Mouse (Mus musculus) olfactory bulb, adult 2 months (tissue): ENCODE measurements around the gene Kdm3a. TPM values are rescaled to one million over a fixed set of nuclear protein-coding genes. Genes with fewer than 3 reads are reported as not detected.

Experiments
- H3K27ac ChIP-seq: fragments of 200-500 bp; 2 replicates; pipeline ENCODE4 v1.5.1; 2012; ENCODE audit warnings: low read depth, low read length; ENCODE audit not compliant: insufficient read depth
- H3K4me1 ChIP-seq: fragments of 200-500 bp; 2 replicates; pipeline ENCODE4 v1.6.1; 2012; ENCODE audit warnings: low read length; ENCODE audit not compliant: control insufficient read depth, insufficient read depth
- H3K4me3 ChIP-seq: fragments of 200-500 bp; 2 replicates; pipeline ENCODE4 v1.5.1; 2012; ENCODE audit warnings: mild to moderate bottlenecking, low read depth, low read length, moderate library complexity; ENCODE audit not compliant: insufficient read depth
- CTCF ChIP-seq: fragments of 200-500 bp; IDR thresholded peaks from 2 replicates; pipeline ENCODE4 v1.5.1; 2012; ENCODE audit warnings: low read depth, mild to moderate bottlenecking, low read length, moderate library complexity; ENCODE audit not compliant: insufficient read depth
- POLR2A ChIP-seq: fragments of 200-500 bp; IDR thresholded peaks from 2 replicates; pipeline ENCODE4 v1.6.1; 2012; ENCODE audit warnings: mild to moderate bottlenecking, low read depth, low read length, moderate library complexity; ENCODE audit not compliant: insufficient read depth
- WGBS: fragments of 180-500 bp; shearing (Covaris S2); methylation state at CpG from one replicate; pipeline ENCODE4 v1.1.7; 2018; 5-methylcytosine and 5-hydroxymethylcytosine counted together
- polyA plus RNA-seq: library from polyadenylated mRNA; stranded (reverse); fragments of >200 nt; gene quantifications from 2 replicates; pipeline ENCODE4 v1.2.4, GENCODE M21; 2012; ENCODE audit warnings: low replicate concordance; ENCODE audit not compliant: missing spikeins, insufficient read depth, insufficient read length

Kdm3a gene
- polyA plus RNA-seq, 1 experiment: not detected

DNA sequence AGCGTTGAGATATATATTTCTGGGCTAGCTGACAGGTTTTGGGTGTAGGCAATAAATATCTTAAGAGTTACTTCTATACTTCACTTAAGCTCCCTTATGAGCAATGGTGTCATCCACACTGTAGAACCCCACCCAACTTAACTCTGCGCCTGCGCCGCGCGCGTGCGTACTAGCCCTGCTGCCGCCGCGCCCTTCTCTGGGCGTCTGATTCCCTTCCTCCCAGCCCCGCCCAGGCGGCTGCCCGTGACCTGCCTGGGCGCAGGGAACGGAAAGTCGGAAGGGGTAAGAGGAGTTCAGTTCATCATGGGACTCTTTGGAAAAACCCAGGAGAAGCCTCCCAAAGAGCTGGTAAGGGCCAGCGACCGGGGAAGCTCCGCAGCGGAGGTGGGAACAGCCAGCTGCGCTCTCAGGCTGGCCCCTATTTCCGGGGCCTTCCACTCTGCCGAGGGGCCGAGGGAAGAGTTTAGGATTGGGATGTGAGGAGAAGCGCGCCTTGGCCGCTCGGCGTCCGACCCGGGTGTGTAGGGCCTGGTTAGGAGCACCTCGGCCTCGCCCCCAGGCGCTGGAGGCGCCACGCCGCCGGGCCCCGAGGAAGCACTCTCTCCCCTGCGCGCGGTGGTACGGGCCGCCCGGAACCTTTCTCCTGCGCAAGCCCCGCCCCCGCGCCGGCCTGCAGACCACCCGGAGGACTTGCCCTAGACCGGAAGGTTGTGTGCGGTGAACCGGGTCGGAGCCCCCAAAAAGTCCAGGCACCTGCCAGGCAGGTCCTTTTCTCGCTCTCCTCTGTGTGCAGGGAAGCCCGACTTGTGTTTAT, 88.9 kb downstream of the Kdm3a start, which contains the start of gene Chmp3:
Gene Chmp3, plus strand, starts transcription at position 112 of the 814 bp plus-strand sequence.
- Histone ChIP-seq H3K4me3 (peak within 1 kb of the TSS; percentile 63), H3K27ac (peak within 1 kb of the TSS; percentile 91), H3K4me1 (peaks cover 3% of the 10 kb centered on the region; the same call in 1 of the 2 replicates)
- peak; percentile 64; the same call in 1 of the 2 replicates for TF ChIP-seq POLR2A
- no peak for TF ChIP-seq CTCF
- WGBS: under 1% methylated on average over 59 of the region's 59 CpGs

Other genes with a start within 250 kb of the Kdm3a start
- gene Rmnd5a, start 192.4 kb downstream of the Kdm3a start, polyA plus RNA-seq: 296 and 688 TPM in 2 replicates
- not detected in 2 replicates for gene Rnf103, start 139.1 kb downstream of the Kdm3a start, polyA plus RNA-seq
- gene Chmp3, start 89.2 kb downstream of the Kdm3a start, polyA plus RNA-seq: not detected in 2 replicates
- gene Reep1, start 74.6 kb upstream of the Kdm3a start, polyA plus RNA-seq: not detected in 2 replicates
- gene Mrpl35, start 194.0 kb upstream of the Kdm3a start, polyA plus RNA-seq: not detected in 2 replicates
- gene Immt, start 198.3 kb upstream of the Kdm3a start, polyA plus RNA-seq: not detected in 2 replicates